Mouse (Mus musculus) CH12.LX (cell line): ENCODE data around the gene Rhobtb3.

Experiments used
- KAT2A ChIP-seq: IDR thresholded peaks from 2 replicates; pipeline ENCODE4 v1.6.1; 2012; ENCODE audit warnings: low read length, improper control_type of control experiment, inconsistent platforms; ENCODE audit not compliant: insufficient replicate concordance
- POLR2A ChIP-seq: IDR thresholded peaks from 2 replicates; pipeline ENCODE4 v1.6.1; 2011; ENCODE audit warnings: low read depth, mild to moderate bottlenecking, improper control_type of control experiment, low read length

DNA sequence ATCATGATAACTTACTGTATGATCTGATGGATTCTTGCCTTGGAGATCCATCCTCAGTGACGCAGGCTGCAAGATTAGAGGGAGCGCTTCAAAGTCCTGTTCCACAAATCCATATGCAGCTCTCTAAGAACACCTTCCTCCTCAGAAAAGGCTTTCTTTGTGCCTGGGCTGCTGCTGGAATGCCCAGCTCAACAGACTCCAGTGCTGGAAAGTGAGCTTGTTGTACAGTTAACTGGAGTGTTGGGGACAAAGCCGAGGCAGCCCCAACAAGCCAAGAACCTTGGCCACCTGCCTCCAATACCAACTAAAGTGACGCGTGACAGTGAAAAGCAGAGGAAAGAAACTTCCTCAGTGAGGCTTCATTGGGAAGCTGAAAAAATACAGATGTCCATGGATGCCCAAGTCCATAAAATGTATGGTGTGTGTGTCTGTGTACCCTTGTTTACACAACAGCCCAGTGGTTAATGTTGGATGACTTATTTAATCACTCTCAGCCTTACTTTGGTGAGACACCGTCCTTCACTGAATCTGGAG, 102.9 kb downstream of the Rhobtb3 start:
- no peak for TF ChIP-seq POLR2A
- TF ChIP-seq KAT2A, result no peak
